Mouse (Mus musculus): Measurements from ENCODE around the gene Ctnnb1.

The Ctnnb1 gene

GRCm38 (mm10) chr9:120998696-120999095, 69.7 kb downstream of the Ctnnb1 start:
- DNase-seq (ENCODE audit: low read depth, low spot score): no peak

DNA sequence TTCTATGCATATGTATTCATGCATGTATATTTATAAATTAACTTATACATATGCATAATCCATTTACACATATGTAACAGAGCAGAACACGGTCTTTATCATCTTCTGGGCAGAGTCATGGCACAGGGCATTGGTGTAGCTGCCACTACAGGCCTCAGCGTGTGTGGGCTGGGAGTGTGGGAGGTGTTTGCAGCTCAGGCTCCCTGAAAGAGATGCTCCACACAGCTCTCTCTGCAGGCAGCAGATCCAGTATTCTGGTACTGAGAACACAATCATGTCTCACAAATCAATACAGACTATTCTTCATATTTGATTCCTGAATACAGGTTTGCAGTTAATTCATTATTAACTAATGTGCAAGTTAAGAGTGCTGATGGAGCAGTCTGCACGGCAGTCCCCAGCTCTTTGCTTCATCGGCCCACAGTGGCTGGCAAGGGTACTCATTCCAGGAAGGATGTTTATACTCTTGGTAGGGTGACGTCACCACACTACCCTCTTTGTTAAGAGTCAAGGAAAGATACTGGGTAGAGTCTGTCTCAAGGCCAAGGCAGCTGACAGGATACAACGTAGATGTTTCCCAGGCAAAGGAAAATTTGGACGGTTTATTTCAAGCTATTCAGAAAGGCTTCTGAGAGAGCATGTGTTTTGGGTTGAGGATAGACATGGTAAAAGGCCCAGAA, 71.8 kb downstream of the Ctnnb1 start:
- DNase-seq (ENCODE audit: low read depth, low spot score): no peak

DNA sequence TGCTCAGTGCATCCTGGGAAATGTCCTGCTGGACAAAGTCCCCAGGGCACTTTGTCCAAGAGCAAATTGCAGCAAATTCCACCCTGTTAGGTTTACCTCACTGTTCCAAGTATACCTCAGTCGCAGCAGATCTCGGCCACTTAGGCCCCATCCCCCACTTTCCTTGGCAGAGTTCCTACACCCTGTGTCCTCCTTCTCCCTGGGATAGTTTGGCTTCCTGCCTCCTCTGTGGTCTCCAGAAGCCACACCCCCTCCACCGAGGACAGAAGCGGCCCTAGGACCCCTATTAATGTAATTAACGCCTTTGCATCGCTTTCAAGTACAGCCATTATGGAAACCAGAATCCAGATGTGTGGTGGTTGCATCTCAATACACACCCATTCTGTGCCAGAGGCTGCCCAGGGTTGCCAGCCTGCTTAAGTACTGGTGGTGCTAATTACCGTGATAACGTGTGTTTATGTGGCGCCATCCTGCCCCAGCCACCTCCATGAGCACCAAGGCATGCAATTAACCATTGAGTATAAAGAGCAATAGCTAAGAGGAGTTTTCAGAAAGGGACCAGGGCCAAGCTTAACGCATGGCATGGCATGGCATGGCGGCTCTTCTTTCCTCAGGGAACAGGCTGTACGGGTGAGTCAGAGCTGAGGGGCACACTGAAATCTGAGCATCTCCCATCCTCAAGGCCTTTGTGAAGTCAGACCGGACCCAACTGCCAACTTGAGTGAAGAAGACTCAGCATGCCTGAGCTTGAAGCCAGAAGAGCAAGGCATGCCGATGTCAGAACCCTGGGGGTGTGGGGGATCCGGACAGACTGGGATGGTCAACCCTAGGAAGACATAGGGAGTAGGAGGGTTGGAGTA, 72.9 kb downstream of the Ctnnb1 start:
- DNase-seq (ENCODE audit: low read depth, low spot score): no peak

GRCm38 (mm10) chr9:121005961-121006360, 76.9 kb downstream of the Ctnnb1 start:
- no peak for DNase-seq (ENCODE audit: low read depth, low spot score)
